Mouse (Mus musculus): Measurements from ENCODE around the gene Ift27. TPM values are rescaled to one million over a fixed set of nuclear protein-coding genes. Genes with fewer than 3 reads are reported as not detected.

Gene Ift27
- polyA plus RNA-seq, 1 experiment from 2014 or later: 102 TPM

DNA sequence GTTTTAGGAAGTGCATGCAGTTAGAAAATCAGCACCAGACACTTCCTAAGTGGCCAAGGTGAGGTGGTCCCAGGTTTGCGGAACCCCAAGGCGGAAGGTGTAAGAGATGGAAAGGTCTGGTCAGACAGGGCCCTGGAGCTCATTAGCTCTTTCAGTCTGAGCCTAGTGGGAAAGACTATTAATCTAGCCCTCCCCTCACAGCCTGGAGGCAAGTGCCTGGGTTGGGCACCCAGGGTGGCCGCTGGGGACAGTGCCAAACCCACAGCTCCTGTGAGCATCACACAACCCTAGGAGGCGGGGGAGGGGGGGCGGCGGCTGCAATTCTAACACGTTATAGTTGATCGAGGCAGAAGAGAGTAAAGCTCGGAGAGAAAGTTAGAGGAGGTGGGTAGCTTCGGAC, 57.7 kb downstream of the Ift27 start:
- Histone ChIP-seq H3K4me2 (ENCODE audit: low read length) (peak overlapping the region; percentile 65), H3K27ac (replicated peaks; ENCODE audit: low read depth, low read length) (peak overlapping the region; percentile 86; the same call in 1 of the 2 replicates), H3K4me1 (ENCODE audit: control insufficient read depth, insufficient read depth, low read length) (peaks cover 29% of the 10 kb centered on the region), H3K9me3 (ENCODE audit: control insufficient read depth, low read length) (no peaks in the 10 kb centered on the region), H3K36me3 (ENCODE audit: control insufficient read depth, insufficient read depth, low read length) (no peaks in the 10 kb centered on the region), H3K9ac (replicated peaks; ENCODE audit: low read length) (peak overlapping the region; percentile 12; the same call in 1 of the 2 replicates), H3K27me3 (ENCODE audit: control insufficient read depth, insufficient read depth, low read length) (no peaks in the 10 kb centered on the region), H3K4me3 (replicated peaks; ENCODE audit: low read depth, low read length) (peak overlapping the region; percentile 62)
- 61% methylated on average over 10 of the region's 10 CpGs for WGBS
- peak; percentile 35 for DNase-seq
- no peak for ATAC-seq (ENCODE audit: low FRiP score, low TSS enrichment)

Other genes with a start within 250 kb of the Ift27 start
- 219 and 234 TPM in 2 replicates for gene Txn2, start 245.1 kb downstream of the Ift27 start, polyA plus RNA-seq (2014; fragmentation: Nextera tagmentation; extraction: Ambion mirVana)
- 9.2 and 9.4 TPM in 2 replicates for gene Foxred2, start 217.4 kb downstream of the Ift27 start, polyA plus RNA-seq (2014; fragmentation: Nextera tagmentation; extraction: Ambion mirVana)
- gene Eif3d, start 203.3 kb downstream of the Ift27 start, polyA plus RNA-seq (2014; fragmentation: Nextera tagmentation; extraction: Ambion mirVana): 178 and 186 TPM in 2 replicates
- gene Cacng2, start 54.1 kb downstream of the Ift27 start, polyA plus RNA-seq (2014; fragmentation: Nextera tagmentation; extraction: Ambion mirVana): 12.7 and 19.7 TPM in 2 replicates
- gene Pvalb, start 32.3 kb upstream of the Ift27 start, polyA plus RNA-seq (2014; fragmentation: Nextera tagmentation; extraction: Ambion mirVana): 7.2 and 9.6 TPM in 2 replicates
- gene Ncf4, start 70.7 kb upstream of the Ift27 start, polyA plus RNA-seq (2014; fragmentation: Nextera tagmentation; extraction: Ambion mirVana): 0.47 and 0.96 TPM in 2 replicates
- 0.47 TPM in 1 of 2 replicates, not detected in the other for gene Csf2rb2, start 131.6 kb upstream of the Ift27 start, polyA plus RNA-seq (2014; fragmentation: Nextera tagmentation; extraction: Ambion mirVana)
- gene Csf2rb, start 151.6 kb upstream of the Ift27 start, polyA plus RNA-seq (2014; fragmentation: Nextera tagmentation; extraction: Ambion mirVana): 0.28 and 1.0 TPM in 2 replicates
- gene Tex33, start 221.8 kb upstream of the Ift27 start, polyA plus RNA-seq (2014; fragmentation: Nextera tagmentation; extraction: Ambion mirVana): not detected in 2 replicates
- 11.8 and 15.2 TPM in 2 replicates for gene Tst, start 231.8 kb upstream of the Ift27 start, polyA plus RNA-seq (2014; fragmentation: Nextera tagmentation; extraction: Ambion mirVana)
- gene Mpst, start 232.3 kb upstream of the Ift27 start, polyA plus RNA-seq (2014; fragmentation: Nextera tagmentation; extraction: Ambion mirVana): 4.7 and 6.6 TPM in 2 replicates